Mouse (Mus musculus) liver, postnatal 0 days (tissue): Measurements from ENCODE around the gene 4933406M09Rik. TPM values are rescaled to one million over a fixed set of nuclear protein-coding genes. Genes with fewer than 3 reads are reported as not detected.

Source experiments
- ATAC-seq: fragments of 200-750 bp; cut with Nextera tagmentation; 2 replicates; pipeline ENCODE4 v1.8.0; 2017; ENCODE audit warnings: mild to moderate bottlenecking, moderate library complexity
- DNase-seq: peaks from one replicate; pipeline ENCODE4 v3.0.0-alpha.2; 2016
- H3K27ac ChIP-seq: fragments of 300-500 bp; sonication (generic); 2 replicates; pipeline ENCODE4 v1.5.1; 2014; ENCODE audit warnings: antibody characterized with exemption, moderate library complexity, mild to moderate bottlenecking, low read depth
- H3K27me3 ChIP-seq: fragments of 300-500 bp; sonication (generic); 2 replicates; pipeline ENCODE4 v1.6.1; 2014; ENCODE audit warnings: low read length, control low read depth, mixed read lengths; ENCODE audit not compliant: insufficient read depth
- H3K36me3 ChIP-seq: fragments of 300-500 bp; sonication (generic); replicated peaks from 2 replicates; pipeline ENCODE4 v1.6.1; 2014; ENCODE audit warnings: mild to moderate bottlenecking, control low read depth, low read length, moderate library complexity, mixed read lengths; ENCODE audit not compliant: insufficient read depth
- H3K4me1 ChIP-seq: fragments of 300-500 bp; sonication (generic); 2 replicates; pipeline ENCODE4 v1.6.1; 2014; ENCODE audit warnings: antibody characterized with exemption, mild to moderate bottlenecking, control low read depth; ENCODE audit not compliant: insufficient read depth
- H3K4me2 ChIP-seq: fragments of 300-500 bp; sonication (generic); 2 replicates; pipeline ENCODE4 v1.6.1; 2014; ENCODE audit warnings: low read depth, mild to moderate bottlenecking, low read length, moderate library complexity, mixed read lengths
- H3K4me3 ChIP-seq: fragments of 300-500 bp; sonication (generic); 2 replicates; pipeline ENCODE4 v1.5.1; 2014; ENCODE audit warnings: low read depth, low read length
- H3K9ac ChIP-seq: fragments of 300-500 bp; sonication (generic); replicated peaks from 2 replicates; pipeline ENCODE4 v1.6.1; 2014; ENCODE audit warnings: mild to moderate bottlenecking, moderate library complexity
- H3K9me3 ChIP-seq: fragments of 300-500 bp; sonication (generic); 2 replicates; pipeline ENCODE4 v1.6.1; 2016; ENCODE audit warnings: mild to moderate bottlenecking, control low read depth, low read length, mixed read lengths
- CTCF ChIP-seq: sonication (generic); IDR thresholded peaks from 2 replicates; pipeline ENCODE4 v1.5.1; 2016; ENCODE audit warnings: antibody characterized with exemption, low read depth
- EP300 ChIP-seq: IDR thresholded peaks from 2 replicates; pipeline ENCODE4 v1.6.1; 2016; ENCODE audit warnings: antibody characterized with exemption, low read depth, mild to moderate bottlenecking
- WGBS: fragments of 180-500 bp; shearing (Covaris S2); extraction: QIAGEN DNeasy Blood & Tissue Kit; methylation state at CpG from one replicate; pipeline ENCODE4 v1.1.7; 2014; ENCODE audit not compliant: insufficient replicate concordance; 5-methylcytosine and 5-hydroxymethylcytosine counted together
- polyA plus RNA-seq: library from polyadenylated mRNA; unstranded; fragments of >200 nt; fragmentation: Nextera tagmentation; extraction: Ambion mirVana; gene quantifications from 2 replicates; pipeline ENCODE4 v1.2.1, GENCODE M21; 2015

The 4933406M09Rik gene
- not detected in 2 replicates for polyA plus RNA-seq

- Histone ChIP-seq H3K4me2 (no peak within 1 kb of the TSS), H3K27ac (no peak within 1 kb of the TSS), H3K4me1 (peaks cover 6% of the 10 kb centered on the region), H3K4me3 (no peak within 1 kb of the TSS), H3K9me3 (no peaks in the 10 kb centered on the region), H3K36me3 (no peaks in the 10 kb centered on the region), H3K9ac (no peak within 1 kb of the TSS), H3K27me3 (peaks cover 10% of the 10 kb centered on the region; the same call in 1 of the 2 replicates)
- TF ChIP-seq CTCF (no peak), EP300 (no peak)
- 100% methylated on average over 1 of the region's 1 CpGs for WGBS
- ATAC-seq (no peak), DNase-seq (no peak)
Observed at GRCm38 (mm10) chr1:134385666-134386065, at the start of gene 4933406M09Rik. Gene 4933406M09Rik, plus strand, starts transcription at chr1:134385940.

GRCm38 (mm10) chr1:134336958-134337710, 48.6 kb upstream of the 4933406M09Rik start:
- 62% methylated on average over 11 of the region's 11 CpGs for WGBS
- no peak overlapping the region for H3K9ac ChIP-seq
- peaks cover 6% of the 10 kb centered on the region; the same call in 1 of the 2 replicates for H3K4me1 ChIP-seq
- H3K36me3 ChIP-seq, result no peaks in the 10 kb centered on the region
- no peak overlapping the region for H3K4me2 ChIP-seq
- no peak overlapping the region for H3K4me3 ChIP-seq
- no peak for TF ChIP-seq EP300
- no peak for TF ChIP-seq CTCF
- DNase-seq (no peak), ATAC-seq (no peak)
- H3K27me3 ChIP-seq, result 0 out of 2 replicates have a peak, but pooled peaks cover 6% of the 10 kb centered on the region
- H3K9me3 ChIP-seq, result no peaks in the 10 kb centered on the region
- H3K27ac ChIP-seq, result no peak overlapping the region

DNA sequence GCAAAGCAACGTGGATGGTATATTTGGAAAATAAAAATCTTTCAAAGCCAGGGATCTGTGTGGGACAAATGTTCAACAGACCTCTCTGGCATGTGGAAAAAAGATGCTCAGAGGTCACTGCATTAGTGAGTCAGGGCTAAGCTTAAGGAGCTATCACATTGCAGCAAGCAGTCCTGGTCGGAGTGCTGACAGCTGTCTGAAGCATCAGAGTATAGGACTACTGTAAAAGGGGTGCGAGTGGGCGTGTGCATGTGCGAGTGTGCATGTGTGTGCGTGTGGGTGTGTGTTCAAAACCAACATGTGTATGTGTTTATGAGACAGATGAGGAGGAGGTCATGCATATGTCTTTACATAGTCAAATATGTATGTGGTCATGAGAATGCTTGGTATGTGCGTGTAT, 46.6 kb upstream of the 4933406M09Rik start:
- Histone ChIP-seq H3K9me3 (no peaks in the 10 kb centered on the region), H3K4me3 (no peak overlapping the region), H3K9ac (no peak overlapping the region), H3K27me3 (no peaks in the 10 kb centered on the region), H3K36me3 (no peaks in the 10 kb centered on the region), H3K4me2 (no peak overlapping the region), H3K4me1 (peaks cover 2% of the 10 kb centered on the region), H3K27ac (no peak overlapping the region)
- ATAC-seq, result no peak
- DNase-seq, result no peak
- no peak for TF ChIP-seq CTCF
- no peak for TF ChIP-seq EP300
- 87% methylated on average over 7 of the region's 7 CpGs for WGBS

GRCm38 (mm10) chr1:134339757-134340619, 45.8 kb upstream of the 4933406M09Rik start:
- no peaks in the 10 kb centered on the region for H3K36me3 ChIP-seq
- H3K4me2 ChIP-seq, result no peak overlapping the region
- H3K9ac ChIP-seq, result no peak overlapping the region
- no peaks in the 10 kb centered on the region for H3K27me3 ChIP-seq
- TF ChIP-seq EP300 (no peak), CTCF (peak; percentile 48)
- H3K4me1 ChIP-seq, result peaks cover 10% of the 10 kb centered on the region
- no peak overlapping the region for H3K4me3 ChIP-seq
- WGBS, result 88% methylated on average over 18 of the region's 18 CpGs
- no peak overlapping the region for H3K27ac ChIP-seq
- H3K9me3 ChIP-seq, result no peaks in the 10 kb centered on the region
- ATAC-seq, result peak; percentile 71
- no peak for DNase-seq

DNA sequence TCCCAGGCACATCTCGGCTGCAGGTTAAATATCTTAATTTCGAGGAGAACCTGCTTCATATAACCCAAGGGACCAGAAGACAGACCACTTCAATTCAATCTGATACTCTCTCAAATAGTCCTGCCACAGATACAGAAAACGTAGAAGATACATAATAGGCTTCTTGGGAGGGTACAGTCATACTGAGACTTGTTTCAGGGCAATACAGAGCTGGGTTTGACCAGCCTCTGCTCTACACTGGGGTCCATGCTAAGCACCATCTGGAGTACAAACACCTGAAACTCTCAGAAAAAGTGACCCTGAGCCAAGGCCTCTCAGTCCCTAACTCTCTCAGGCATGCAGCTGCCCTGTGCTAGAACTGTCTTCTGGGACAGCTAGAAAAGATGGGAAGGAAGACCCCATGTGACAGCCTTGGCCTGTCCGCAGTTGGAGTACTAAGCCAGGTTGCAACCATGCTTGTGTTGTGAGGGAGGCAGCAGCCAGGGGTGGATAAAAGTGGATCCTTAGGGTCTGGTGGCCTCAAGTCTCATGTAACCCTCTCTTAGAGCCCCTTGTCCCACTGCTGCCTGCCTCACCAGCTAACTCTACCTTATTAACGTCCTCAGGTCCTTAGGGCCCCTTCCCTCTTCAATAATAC, 44.0 kb upstream of the 4933406M09Rik start:
- no peak overlapping the region for H3K9ac ChIP-seq
- H3K4me2 ChIP-seq, result no peak overlapping the region
- no peaks in the 10 kb centered on the region for H3K9me3 ChIP-seq
- peaks cover 14% of the 10 kb centered on the region for H3K36me3 ChIP-seq
- 74% methylated on average over 5 of the region's 5 CpGs for WGBS
- ATAC-seq (no peak), DNase-seq (no peak)
- no peak overlapping the region for H3K27ac ChIP-seq
- TF ChIP-seq CTCF (no peak), EP300 (no peak)
- peaks cover 10% of the 10 kb centered on the region for H3K4me1 ChIP-seq
- H3K4me3 ChIP-seq, result no peak overlapping the region
- H3K27me3 ChIP-seq, result no peaks in the 10 kb centered on the region

- H3K4me3 ChIP-seq, result no peak overlapping the region
- no peak overlapping the region for H3K9ac ChIP-seq
- H3K27me3 ChIP-seq, result no peaks in the 10 kb centered on the region
- 64% methylated on average over 2 of the region's 2 CpGs for WGBS
- ATAC-seq (no peak), DNase-seq (no peak)
- peaks cover 19% of the 10 kb centered on the region for H3K36me3 ChIP-seq
- H3K4me2 ChIP-seq, result no peak overlapping the region
- H3K27ac ChIP-seq, result no peak overlapping the region
- H3K4me1 ChIP-seq, result peaks cover 10% of the 10 kb centered on the region
- no peak for TF ChIP-seq CTCF
- TF ChIP-seq EP300, result no peak
- no peaks in the 10 kb centered on the region for H3K9me3 ChIP-seq
Observed at GRCm38 (mm10) chr1:134342278-134342664, 43.5 kb upstream of the 4933406M09Rik start.
